Mouse (Mus musculus): ENCODE data around the gene Rasd1.

- no peak for TF ChIP-seq EP300 (optimal IDR thresholded peaks at IDR 0.05)
- no peak for TF ChIP-seq CTCF (IDR thresholded peaks at IDR 0.05; ENCODE audit: low read depth)
These were observed 41.1 kb upstream of the Rasd1 start for GRCm38 (mm10) chr11:60005866-60006265.

Measured in stomach, postnatal 0 days (tissue).